Mouse (Mus musculus) olfactory bulb, adult 2 months (tissue): ENCODE results near the gene Cfap100.

Experiments used
- CTCF ChIP-seq: fragments of 200-500 bp; IDR thresholded peaks from 2 replicates; pipeline ENCODE4 v1.5.1; 2012; ENCODE audit warnings: low read depth, mild to moderate bottlenecking, low read length, moderate library complexity; ENCODE audit not compliant: insufficient read depth
- POLR2A ChIP-seq: fragments of 200-500 bp; IDR thresholded peaks from 2 replicates; pipeline ENCODE4 v1.6.1; 2012; ENCODE audit warnings: mild to moderate bottlenecking, low read depth, low read length, moderate library complexity; ENCODE audit not compliant: insufficient read depth

- no peak for TF ChIP-seq POLR2A
- TF ChIP-seq CTCF: no peak
Observed at GRCm38 (mm10) chr6:90468216-90468615, 39.6 kb upstream of the Cfap100 start.
